Mouse (Mus musculus) A20 (cell line): ENCODE measurements at regions not wholly inside any gene's neighbourhood (a gene's known extent, or its start where the extent isn't known, plus 50 kb on each side); places are given as distances from the start of the nearest gene placed in this dataset.

ENCODE experiments used
- DNase-seq: peaks from one replicate; pipeline ENCODE4 v3.0.0-alpha.2; 2011; ENCODE audit warnings: low read depth, low spot score

DNA sequence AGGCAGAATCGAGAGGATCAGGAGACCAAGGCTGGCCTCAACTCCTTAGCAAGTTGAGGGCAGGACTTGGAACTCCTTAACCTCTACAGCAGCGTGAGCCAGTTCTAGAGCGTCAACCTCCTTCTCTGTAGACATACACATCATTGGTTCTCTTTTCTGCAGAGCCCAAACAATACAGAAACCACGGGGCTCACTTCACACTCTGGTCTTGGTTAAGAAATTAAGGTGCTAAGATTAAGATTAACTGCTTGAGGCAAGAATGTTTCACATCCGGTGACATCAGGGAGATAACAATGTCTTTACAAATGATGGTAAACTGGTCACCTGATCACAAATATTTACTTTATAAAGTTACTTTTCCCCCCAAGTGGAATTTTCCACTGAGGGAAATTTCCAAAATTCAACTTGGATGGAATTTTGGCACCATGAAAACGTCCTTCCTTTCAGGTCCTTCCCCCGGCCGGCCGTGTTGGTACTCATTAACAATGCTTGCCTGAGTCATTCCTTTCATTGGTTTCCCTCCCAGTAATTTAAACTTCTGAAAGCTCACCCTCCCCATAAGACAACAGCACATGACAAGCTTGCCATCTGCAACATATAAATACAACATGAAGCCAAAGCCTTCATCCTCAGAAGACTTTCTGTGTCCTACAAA, 77.3 kb upstream of the Kdm7a start:
- DNase-seq, result no peak

DNA sequence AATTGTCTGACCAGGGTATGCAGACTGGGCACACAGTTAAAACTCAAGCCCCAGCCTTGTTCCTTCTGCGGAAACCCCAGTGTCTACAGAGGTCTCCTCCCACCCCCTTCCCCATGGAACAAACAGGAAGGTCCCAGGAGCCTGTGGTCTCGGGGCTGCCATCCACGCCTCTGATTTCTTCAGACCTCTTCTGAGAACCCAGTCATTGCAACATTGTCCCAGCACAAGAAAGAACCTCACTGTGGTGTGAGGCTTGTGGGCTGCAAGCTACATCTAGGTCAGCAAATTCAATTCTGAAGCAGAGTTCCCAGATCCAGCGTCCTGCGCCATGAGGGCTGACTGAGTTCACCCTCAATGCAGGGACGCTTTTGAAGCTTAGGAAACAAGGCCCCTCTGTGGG, 71.7 kb upstream of the Kdm7a start:
- no peak for DNase-seq

DNA sequence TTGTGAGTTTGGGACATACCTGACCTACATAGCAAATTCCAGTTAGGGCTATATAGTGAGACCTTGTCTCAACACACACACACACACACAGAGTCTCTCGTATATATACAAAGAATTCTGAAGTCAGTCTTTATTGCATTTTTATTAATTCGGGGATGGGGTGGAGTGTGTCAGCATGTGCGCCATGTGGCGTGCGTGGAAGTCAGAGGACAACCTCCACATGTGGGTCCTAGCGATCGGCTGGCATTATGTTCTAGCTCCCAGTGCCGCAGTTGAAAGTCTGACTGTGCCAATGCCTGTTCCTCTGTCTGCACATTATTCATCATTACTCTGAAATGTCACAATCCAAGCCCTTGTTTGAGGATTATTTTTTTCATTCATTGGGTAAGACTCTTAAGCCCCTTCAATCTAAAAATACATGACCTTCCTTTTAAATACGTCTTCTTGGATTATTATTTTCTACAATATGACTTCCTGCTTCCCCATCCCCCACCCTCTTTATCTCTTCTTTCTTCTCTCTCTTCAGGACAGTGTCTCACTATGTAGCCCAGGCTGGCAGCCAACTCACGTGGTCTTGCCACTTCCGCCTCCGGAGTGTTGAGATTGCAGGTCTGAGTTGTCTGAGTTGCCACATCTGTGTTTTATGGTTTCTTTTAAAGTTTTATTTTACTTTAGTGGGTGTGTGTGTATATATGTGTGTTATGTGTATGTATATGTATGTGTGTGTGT, 68.3 kb upstream of the Kdm7a start:
- no peak for DNase-seq

DNA sequence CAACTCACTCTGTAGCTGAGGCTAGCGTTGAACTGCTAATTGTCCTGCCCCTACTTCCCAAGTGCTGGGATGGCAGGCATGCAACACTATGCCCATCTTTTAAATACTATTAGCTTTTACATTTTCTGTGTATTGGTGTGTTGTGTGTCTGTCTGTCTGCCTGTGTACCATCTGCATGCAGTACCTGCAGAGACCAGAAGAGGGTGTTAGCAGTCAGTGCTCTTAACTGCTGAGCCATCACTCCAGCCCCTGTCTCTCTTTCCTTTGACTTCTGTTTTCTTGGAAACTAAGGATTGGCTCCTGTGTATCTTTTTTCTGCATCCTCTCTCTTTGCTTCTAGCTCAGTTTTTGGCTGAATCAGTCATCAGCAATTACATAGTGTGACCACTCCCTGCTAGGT, 66.8 kb upstream of the Kdm7a start:
- no peak for DNase-seq

DNA sequence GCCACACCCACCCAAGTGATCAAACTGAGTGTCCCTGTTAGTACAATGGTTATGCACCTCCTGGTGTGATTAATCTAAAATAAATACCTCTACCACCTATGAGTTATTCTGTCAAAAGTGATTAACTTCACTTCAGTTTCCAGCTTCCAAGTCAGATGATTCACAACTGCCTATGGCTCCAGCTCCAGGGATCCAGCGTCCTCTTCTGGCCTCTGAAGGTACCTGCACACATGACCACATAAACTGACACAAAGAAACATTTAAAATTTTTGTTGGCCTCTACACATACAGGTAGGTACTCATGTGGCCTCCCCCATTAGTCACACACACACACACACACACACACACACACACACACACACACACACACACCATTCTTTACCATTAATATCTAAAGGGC, 63.9 kb upstream of the Kdm7a start:
- no peak for DNase-seq

DNA sequence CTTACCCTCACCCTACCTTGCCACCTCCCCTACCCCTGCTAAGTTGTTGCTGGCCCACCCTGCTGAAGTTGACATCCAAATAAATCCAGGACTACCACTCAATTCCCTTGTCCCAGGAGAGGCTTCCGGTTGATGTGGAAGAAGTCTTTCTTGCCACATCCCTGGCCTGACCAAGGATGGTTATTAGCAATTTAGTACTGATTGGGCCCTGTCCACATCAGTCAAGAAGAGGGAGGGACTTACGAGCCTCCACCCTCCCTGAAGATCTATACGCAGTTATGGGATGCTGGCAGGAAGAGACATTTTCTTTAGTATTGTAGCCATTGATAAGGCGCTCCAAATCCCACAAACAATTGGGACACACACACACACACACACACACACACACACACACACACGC, 63.1 kb upstream of the Kdm7a start:
- no peak for DNase-seq

DNA sequence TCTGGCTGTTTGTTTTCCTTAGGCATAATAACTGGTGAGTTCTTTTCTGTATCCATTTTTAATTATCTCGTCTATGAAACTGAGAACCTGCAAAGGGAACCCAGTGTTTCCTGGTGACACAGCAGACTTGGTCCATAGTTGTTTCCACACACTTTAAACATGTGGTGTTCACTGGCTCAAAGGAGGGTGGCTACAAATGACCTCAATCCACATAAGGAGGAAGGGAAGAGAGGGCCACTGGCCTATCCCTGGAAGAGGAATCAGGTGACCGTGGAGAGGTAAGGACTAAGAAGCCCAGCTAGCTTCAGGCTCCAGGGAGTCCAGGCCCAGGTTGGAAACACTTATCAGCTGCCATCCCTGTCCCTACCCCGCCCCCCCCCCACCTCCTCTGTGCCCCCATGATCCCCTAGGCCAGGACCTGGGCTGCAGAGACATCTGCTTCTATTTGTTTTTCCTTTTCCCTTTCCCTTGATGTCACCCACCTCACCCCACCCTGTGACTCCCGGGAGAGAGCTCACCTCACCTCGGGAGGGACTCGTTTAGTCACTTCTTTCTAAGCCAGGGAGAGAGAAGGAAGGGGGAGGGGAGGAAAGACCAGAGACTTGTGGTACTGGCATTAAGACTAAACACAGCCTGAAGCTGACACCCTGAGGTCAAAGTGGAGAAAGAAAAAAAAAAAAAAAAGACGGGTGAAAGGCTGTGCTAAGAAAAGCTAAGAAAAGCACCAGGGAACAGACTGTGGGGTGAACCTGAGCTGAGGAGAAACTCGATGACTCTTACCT, 62.2 kb upstream of the Kdm7a start:
- no peak for DNase-seq

DNA sequence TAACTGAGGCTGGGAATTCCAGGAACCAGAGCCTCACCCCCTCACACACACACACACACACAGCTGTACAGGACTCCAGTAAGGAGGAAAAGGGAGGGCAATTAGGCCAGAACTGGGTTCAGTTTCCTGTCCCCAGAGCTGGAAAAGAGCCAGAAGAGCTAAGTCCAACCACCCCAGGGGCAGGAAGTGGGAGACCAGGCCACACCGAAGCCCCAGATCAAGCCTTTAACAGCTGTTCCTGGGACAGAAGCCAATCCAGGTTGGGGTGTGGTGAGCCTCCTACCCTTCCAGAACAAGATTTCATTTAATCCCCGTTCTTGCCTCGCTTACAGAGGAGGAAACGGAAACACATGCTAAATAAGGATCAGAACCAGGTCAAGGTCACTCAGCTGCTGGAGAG, 58.1 kb upstream of the Kdm7a start:
- no peak for DNase-seq

DNA sequence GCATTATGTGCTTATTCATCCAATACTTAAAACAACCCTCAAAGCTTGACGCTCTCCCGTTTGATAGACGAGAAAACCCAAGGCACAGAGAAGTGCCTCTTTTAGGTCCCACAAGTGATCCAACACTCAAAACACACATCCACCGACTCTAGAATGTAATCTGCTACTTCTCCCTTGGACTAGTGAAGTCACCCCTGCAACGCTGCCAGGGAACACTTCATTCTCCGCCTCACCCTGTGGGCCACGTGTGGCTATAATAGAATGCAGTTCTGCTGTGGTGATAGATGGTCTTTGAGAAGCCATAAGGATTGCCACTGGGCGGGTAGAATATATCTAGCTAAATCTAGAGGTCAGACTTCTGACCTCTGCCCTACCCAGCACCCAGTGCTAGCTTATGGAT, 57.0 kb upstream of the Kdm7a start:
- no peak for DNase-seq

DNA sequence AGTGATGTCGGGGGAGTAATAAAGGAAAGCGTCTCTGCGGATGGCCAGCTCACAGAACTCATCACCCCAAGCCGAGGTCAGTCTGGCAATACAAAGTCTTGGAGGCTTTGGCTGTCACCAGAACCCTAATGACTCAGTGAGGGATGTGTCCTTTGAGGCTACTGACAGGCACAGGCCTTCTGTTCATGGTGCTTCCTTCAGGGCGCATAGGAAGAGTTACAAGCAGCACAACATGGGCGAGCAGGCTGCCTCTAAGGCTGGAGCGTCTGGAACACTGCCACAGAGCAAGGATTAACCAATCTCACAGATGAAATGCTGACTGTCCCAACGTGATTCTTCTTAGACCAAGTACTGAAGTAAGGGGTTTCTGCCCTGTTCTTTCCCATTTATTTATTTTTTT, 55.4 kb upstream of the Kdm7a start:
- no peak for DNase-seq

DNA sequence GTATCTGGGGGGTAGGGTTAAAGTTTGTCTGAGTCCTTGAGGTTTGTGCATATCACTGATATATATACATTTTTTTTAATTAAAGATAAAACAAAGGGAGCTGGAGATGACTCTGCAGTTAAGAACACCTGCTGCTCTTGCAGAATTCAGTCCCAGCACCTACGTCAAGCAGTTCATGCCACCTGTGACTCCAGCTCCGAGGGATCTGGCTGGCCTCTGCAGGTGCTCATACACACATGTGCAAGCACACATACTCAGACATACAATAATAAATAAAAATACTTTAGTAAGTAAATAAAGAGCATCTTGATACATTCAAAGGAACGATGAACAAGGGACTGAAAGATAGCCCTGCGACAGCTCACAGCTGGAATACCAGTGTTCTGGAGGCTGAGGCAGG, 53.9 kb upstream of the Kdm7a start:
- no peak for DNase-seq

DNA sequence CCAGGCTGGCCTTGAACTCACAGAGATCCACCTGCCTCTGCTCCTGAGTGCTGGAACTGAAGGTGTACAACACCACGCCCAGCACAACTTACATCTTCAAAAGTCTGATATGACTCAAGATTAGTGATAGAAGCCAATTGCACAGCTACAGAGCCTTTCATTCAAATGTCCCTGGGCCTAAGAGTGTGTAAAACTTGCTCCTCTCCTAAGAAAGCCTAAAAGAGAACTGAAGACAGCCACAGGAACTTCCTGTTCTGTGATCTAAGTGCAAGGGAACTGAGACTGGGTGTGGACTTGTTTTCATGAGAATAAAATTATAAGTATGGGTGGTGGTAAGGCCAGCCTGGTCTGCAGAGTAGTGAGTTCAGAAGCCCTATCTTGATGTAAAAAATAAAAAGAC, 52.5 kb upstream of the Kdm7a start:
- peak; percentile 60 for DNase-seq

DNA sequence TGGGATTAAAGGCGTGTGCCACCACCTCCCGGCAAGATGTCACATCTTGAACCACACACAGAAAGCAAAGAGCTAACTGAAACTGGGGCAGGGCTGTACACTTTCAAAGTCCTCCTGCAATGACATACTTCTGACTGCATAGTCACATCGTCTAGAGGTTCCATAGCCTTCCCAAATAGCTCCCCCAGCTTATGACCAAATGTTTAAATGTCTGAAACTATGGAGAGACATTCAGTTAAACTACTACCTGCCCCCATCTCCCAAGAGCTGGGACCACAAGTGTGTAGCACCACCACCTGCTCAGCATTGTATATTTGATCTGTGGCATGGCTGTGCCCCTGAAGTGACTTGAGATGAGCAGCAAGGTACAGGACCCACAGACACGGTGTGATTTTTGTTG, 52.1 kb upstream of the Kdm7a start:
- DNase-seq, result no peak

DNA sequence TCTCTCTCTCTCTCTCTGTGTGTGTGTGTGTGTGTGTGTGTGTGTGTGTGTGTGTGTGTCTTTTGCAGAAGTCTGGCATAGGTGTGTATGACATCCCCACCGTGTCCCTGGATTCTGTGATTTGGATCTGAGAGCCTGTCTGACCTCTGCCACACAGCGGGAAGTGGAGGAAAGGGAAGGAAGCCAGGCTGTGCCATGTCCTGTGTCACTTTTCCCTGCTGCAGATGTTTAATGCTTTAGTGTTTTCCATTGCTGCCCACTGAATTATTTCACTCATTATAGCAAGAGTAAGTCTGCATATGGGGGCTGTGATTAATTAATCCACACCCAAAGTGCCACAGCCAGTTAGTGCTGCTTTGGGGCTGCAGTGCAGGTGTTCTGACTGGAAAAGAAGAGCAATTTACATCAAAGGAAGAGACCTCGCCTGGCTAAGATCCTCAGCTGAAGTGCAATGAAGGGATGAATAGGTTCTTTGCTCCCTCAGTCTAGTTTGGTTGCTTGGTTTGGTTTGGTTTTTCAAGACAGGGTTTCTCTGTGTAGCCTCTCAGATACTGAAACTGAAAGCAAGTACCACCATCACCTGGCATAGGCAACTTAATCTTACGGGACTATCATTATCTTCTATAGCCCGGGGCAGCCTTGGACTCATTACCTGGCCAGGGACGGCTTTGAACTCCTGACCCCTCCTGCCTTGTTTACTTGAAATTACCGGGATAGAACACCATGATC, 51.2 kb upstream of the Kdm7a start:
- DNase-seq, result no peak

DNA sequence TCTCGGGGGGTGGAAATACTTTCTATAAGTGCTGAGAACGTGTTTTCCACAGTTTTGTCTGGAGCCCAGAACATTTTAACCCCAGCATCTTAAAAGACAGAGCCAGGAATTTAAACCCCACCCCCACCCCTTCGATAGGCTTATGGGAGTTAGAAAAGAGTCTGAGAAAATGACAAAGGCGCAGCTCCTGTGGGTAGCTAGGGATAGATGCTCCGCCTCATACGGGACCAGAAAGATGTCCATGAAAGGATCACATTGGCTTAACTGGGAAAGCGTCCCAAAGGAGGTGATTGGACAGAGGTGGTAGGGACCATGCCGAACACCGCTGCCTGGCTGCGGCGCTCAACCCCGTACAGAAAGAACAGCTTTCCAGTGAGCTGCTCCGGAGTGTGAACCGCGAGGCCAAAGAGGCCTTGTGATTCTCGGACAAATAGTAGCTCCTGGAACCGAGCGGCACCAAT, 50.6 kb upstream of the Kdm7a start:
- DNase-seq, result no peak

DNA sequence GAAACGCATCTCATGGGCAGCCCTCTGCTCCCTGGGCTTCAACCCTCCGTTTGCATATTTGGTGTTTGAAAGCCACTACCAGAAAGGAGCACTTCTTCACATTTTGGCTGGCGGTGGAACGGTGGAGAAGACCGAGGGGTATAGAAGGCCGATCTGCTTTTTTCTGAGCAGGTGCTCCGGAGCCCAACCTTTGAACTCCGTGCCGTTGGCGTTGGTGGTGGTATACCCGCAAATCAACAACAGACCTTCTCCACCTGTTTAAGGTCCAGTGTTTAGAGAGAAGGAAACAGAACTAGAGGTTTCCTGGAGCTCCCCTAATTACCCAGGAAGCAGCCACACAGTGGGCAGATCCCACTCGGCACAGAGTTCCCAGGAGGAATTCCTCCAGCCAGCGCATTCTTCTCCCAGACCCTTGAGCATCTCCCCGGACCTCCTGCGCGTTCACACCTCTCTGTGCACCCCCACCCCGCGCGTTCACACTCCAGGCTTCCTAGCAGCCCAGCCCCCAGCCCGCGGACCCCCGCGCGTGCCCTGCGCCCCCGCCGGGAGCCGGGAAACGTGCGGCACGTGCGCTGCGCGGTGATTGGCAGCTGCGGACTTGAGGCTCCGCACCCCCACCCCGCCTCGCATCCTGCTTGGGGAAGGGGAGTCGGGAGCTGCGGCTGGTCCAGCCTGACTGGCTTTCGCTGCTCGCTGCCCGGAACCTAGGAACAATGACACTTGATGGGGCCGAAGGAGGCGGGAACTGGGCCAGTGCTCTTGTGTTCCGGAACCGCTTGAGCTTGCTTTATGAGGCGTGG, 49.9 kb upstream of the Kdm7a start:
- no peak for DNase-seq
